15 mouse cellular contexts compared by ENCODE assay signal in genomic region chr1:59550996-59551395, GRCm38 (mm10). TPM values are rescaled to one million over a fixed set of nuclear protein-coding genes. Genes with fewer than 3 reads are reported as not detected.
"Had no signal": no experiment of that assay in that cellular context is flagged by ENCODE, and none has a peak within 500 bp of the region (broad histone marks: within the 10 kb centered on the region; RNA-seq: fewer than 3 reads in every experiment).

No protein-coding gene starts in this region.

- H3K4me3 ChIP-seq: intestine, embryonic 15.5 days; layer of hippocampus, adult 2 months; limb, embryonic 13.5 days; midbrain, embryonic 12.5 days; myocyte; neural tube, embryonic 15.5 days had no signal

- H3K36me3 ChIP-seq: intestine, embryonic 15.5 days; limb, embryonic 13.5 days; midbrain, embryonic 12.5 days; neural tube, embryonic 15.5 days had no signal

- H3K9me3 ChIP-seq: intestine, embryonic 15.5 days; limb, embryonic 13.5 days; midbrain, embryonic 12.5 days; neural tube, embryonic 15.5 days had no signal

- H3K4me2 ChIP-seq: intestine, embryonic 15.5 days; limb, embryonic 13.5 days; midbrain, embryonic 12.5 days; neural tube, embryonic 15.5 days had no signal

- DNase-seq: kidney, adult 18-20 months; left cerebral cortex, postnatal 4 days; lung, adult 18-20 months; lung, postnatal 4 days; right cerebral cortex, adult 18-20 months; thymus, adult 18-20 months; thymus, postnatal 25 days had no signal

- H3K27me3 ChIP-seq: intestine, embryonic 15.5 days; limb, embryonic 13.5 days; neural tube, embryonic 15.5 days had no signal

- H3K27ac ChIP-seq: intestine, embryonic 15.5 days; layer of hippocampus, adult 2 months; limb, embryonic 13.5 days; liver, embryonic 14.5 days; midbrain, embryonic 12.5 days; neural tube, embryonic 15.5 days had no signal

- H3K9ac ChIP-seq: intestine, embryonic 15.5 days; limb, embryonic 13.5 days; liver, embryonic 14.5 days; midbrain, embryonic 12.5 days; neural tube, embryonic 15.5 days had no signal

RNA-seq across cellular contexts. Expression of gene Gm973, which starts 34.9 kb away (rescaled TPM):
- total RNA-seq: liver, adult 2 months had no signal
- polyA plus RNA-seq: liver, adult 2 months; myocyte had no signal
